Mouse (Mus musculus): Measurements from ENCODE around the gene Nmur1.

DNA sequence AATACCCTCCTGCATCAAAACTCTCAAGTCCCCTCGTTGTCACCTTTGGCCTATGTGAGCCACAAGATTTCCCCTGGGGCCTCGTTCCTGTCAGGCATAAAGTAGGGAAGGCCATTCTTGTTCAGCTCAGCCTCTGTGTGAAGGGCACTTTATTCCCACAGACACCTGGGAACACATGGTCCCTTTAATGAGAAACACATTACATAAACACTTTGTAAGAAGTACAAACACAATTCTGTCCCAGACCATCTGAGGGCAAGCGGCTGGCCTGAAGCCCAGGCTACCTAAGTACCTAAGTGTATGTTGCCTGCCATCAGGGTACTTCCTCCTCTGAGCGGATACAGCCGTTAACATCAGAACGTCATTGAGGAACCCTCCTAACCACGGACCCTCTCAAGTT, 27.8 kb downstream of the Nmur1 start:
- TF ChIP-seq POLR2A (IDR thresholded peaks at IDR 0.05; ENCODE audit: control insufficient read depth in 1 of 2, insufficient read depth in 1 of 2, low read depth in 1 of 2, low read length in 2 of 2, poor library complexity in 1 of 2) = peak; percentile 28 to 35; a peak in 1 of 4 replicates
- no peak for TF ChIP-seq USF2 (IDR thresholded peaks at IDR 0.05; ENCODE audit: borderline replicate concordance in 1 of 2, insufficient read depth in 1 of 2, low read depth in 1 of 2, low read length in 2 of 2)
- no peak for TF ChIP-seq UBTF (IDR thresholded peaks at IDR 0.05; ENCODE audit: borderline replicate concordance, insufficient read depth, low read depth, low read length)
- TF ChIP-seq HCFC1 (IDR thresholded peaks at IDR 0.05; ENCODE audit: low read depth, low read length) = no peak
- no peak for TF ChIP-seq CTCF (IDR thresholded peaks at IDR 0.05 in 2 of 3, conservative IDR thresholded peaks at IDR 0.05 in 1 of 3; ENCODE audit: control insufficient read depth in 1 of 3, insufficient read depth in 1 of 3, low read depth in 2 of 3, low read length in 3 of 3, poor library complexity in 1 of 3, severe bottlenecking in 1 of 3)
- no peak for TF ChIP-seq TAL1 (IDR thresholded peaks at IDR 0.05; ENCODE audit: low read length)
- TF ChIP-seq JUND (IDR thresholded peaks at IDR 0.05; ENCODE audit: low read depth, low read length) = no peak
- TF ChIP-seq GATA1 (IDR thresholded peaks at IDR 0.05; ENCODE audit: low read depth, low read length) = no peak
- no peak for TF ChIP-seq ZKSCAN1 (IDR thresholded peaks at IDR 0.05; ENCODE audit: low read depth, low read length)
